ENCODE assay signal across 1 mouse cellular context in the genomic region with DNA sequence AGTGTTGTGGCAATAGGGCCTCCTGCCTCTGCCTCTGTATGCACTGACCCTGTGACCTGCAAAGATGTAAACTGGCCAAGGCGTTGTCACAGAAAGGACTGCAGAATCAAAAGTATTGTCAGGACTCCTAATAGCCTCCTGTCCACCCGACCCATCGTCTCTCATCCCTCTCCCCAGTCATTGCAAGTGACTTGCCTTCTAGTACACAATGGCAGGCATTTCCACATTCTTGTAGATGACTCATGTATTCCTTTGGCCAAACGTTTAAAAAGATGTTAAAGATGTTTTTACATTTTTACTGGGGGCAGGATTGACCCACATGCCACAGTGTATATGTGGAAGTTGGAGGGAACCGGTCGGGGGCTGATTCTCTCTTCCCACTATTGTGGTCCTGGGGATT.
TF ChIP-seq lines count a peak whose summit lies in the region.

No protein-coding gene starts in this region.

TF ChIP-seq in C2C12, 6 proteins besides CTCF, POLR2A, EP300 and RAD21:
- TF ChIP-seq MYOD1 (IDR thresholded peaks at IDR 0.05; ENCODE audit: control insufficient read depth, insufficient read length, low read depth) = no peak
- TF ChIP-seq FOSL1 (IDR thresholded peaks at IDR 0.05; ENCODE audit: insufficient read depth, low read length, poor library complexity, severe bottlenecking) = no peak
- TF ChIP-seq MYOG (IDR thresholded peaks at IDR 0.05; ENCODE audit: control insufficient read depth, extremely low read depth, insufficient read length) = no peak
- TF ChIP-seq MAX (IDR thresholded peaks at IDR 0.05) = no peak
- no peak for TF ChIP-seq CEBPB (IDR thresholded peaks at IDR 0.05; ENCODE audit: low read depth)
- TF ChIP-seq USF1 (IDR thresholded peaks at IDR 0.05; ENCODE audit: low read depth) = no peak
